ENCODE assay signal across 8 mouse cellular contexts in genomic region chr12:112700522-112700921, GRCm38 (mm10). TPM values are rescaled to one million over a fixed set of nuclear protein-coding genes. Genes with fewer than 3 reads are reported as not detected.
DNase-seq lines count a peak whose midpoint lies in the region; ATAC-seq and TF ChIP-seq lines count a peak whose summit lies in the region.

No protein-coding gene starts in this region.

- no peaks in the 10 kb centered on the region for H3K4me1 ChIP-seq in heart, adult 2 months (ENCODE audit: control insufficient read depth, insufficient read depth, low read length)
- H3K4me1 ChIP-seq in intestine, embryonic 14.5 days (replicated peaks; ENCODE audit: control insufficient read depth, insufficient read depth, low read length): peaks cover 6% of the 10 kb centered on the region; the same call in 1 of the 2 replicates

- TF ChIP-seq CTCF in heart, adult 2 months (IDR thresholded peaks at IDR 0.05): no peak

- H3K27me3 ChIP-seq in heart, adult 2 months (ENCODE audit: control insufficient read depth, insufficient read depth, low read length): no peaks in the 10 kb centered on the region
- peaks cover 9% of the 10 kb centered on the region; the same call in 1 of the 2 replicates for H3K27me3 ChIP-seq in intestine, embryonic 14.5 days (replicated peaks; ENCODE audit: control insufficient read depth, insufficient read depth, low read length)

- intact Hi-C loops in heart, adult 2 months (cut with DNase I): loop anchor here (10.0 kb wide), 1 partner anchor 146 kb away; no protein-coding TSS in a partner anchor
- intact Hi-C loops in heart, postnatal 25 days (cut with DNase I): loop anchor here (10.0 kb wide), 1 partner anchor 146 kb away; no protein-coding TSS in a partner anchor

- TF ChIP-seq POLR2A in heart, adult 2 months (IDR thresholded peaks at IDR 0.05; ENCODE audit: insufficient read depth, low read depth, low read length): no peak

- TF ChIP-seq EP300 in heart, adult 2 months (IDR thresholded peaks at IDR 0.05; ENCODE audit: insufficient read depth, low read depth, low read length): no peak

- no peaks in the 10 kb centered on the region for H3K36me3 ChIP-seq in heart, adult 2 months (ENCODE audit: control insufficient read depth, insufficient read depth, low read length)
- H3K36me3 ChIP-seq in intestine, embryonic 14.5 days (ENCODE audit: control insufficient read depth, insufficient read depth, low read length): no peaks in the 10 kb centered on the region

- DNase-seq in heart, adult 2 months: no peak
- no peak for DNase-seq in heart, postnatal 25 days (ENCODE audit: low spot score)
- DNase-seq in lung, postnatal 10 days: peak; percentile 35
- no peak for DNase-seq in lung, adult 18-20 months
- DNase-seq in intestine, embryonic 14.5 days (ENCODE audit: low spot score): no peak
- DNase-seq in skeletal muscle tissue, adult 2 months (ENCODE audit: low read depth, low spot score): peak; percentile 80
- no peak for DNase-seq in cerebellum, adult 11 months

- no peaks in the 10 kb centered on the region for H3K79me2 ChIP-seq in heart, adult 2 months (replicated peaks; ENCODE audit: control insufficient read depth, insufficient read depth, low read length)

- no peak overlapping the region for H3K27ac ChIP-seq in heart, adult 2 months
- no peak overlapping the region for H3K27ac ChIP-seq in intestine, embryonic 14.5 days (ENCODE audit: low read depth)

- peak overlapping the region; percentile 28 for H3K4me2 ChIP-seq in intestine, embryonic 14.5 days (ENCODE audit: low read length)

- 5% methylated on average over 15 of the region's 15 CpGs for WGBS in heart, adult 2 months
- 9% methylated on average over 15 of the region's 15 CpGs for WGBS in intestine, embryonic 14.5 days

- no peak overlapping the region for H3K4me3 ChIP-seq in heart, adult 2 months
- no peak overlapping the region for H3K4me3 ChIP-seq in intestine, embryonic 14.5 days (ENCODE audit: low read depth, low read length)

- no peaks in the 10 kb centered on the region for H3K9me3 ChIP-seq in intestine, embryonic 14.5 days (ENCODE audit: control insufficient read depth, low read length)

- no peak for ATAC-seq in intestine, embryonic 14.5 days (replicated peaks; ENCODE audit: low FRiP score, low TSS enrichment, low read depth)
- ATAC-seq in megakaryocyte progenitor cell, adult 5-6 weeks (replicated peaks; ENCODE audit: poor library complexity): no peak

- H3K9ac ChIP-seq in heart, adult 2 months (ENCODE audit: low read depth, low read length): 0 out of 2 replicates have a peak overlapping the region, but pooled peaks have one; percentile 15
- H3K9ac ChIP-seq in intestine, embryonic 14.5 days (ENCODE audit: low read length): 0 out of 2 replicates have a peak overlapping the region, but pooled peaks have one; percentile 17

RNA-seq across cellular contexts. Expression of gene Cep170b, which starts 19.7 kb away (rescaled TPM):
- total RNA-seq in heart, adult 2 months (2021): 10 to 100 TPM; 10.8 to 11.5 TPM
- polyA plus RNA-seq in heart, adult 2 months (2012; rRNA removed): 9.6 and 10.7 TPM in 2 replicates
- total RNA-seq in heart, postnatal 25 days (2021): 1 to 10 TPM; 7.7 to 9.8 TPM
- 15.9 and 18.3 TPM in 2 replicates for polyA plus RNA-seq in intestine, embryonic 14.5 days (2014; fragmentation: Nextera tagmentation; extraction: Ambion mirVana)
- total RNA-seq in megakaryocyte progenitor cell, adult 5-6 weeks (2015): 0.59 and 2.1 TPM in 2 replicates
- 1.1 and 4.7 TPM in 2 replicates for total RNA-seq in megakaryocyte progenitor cell, adult 5-6 weeks (2017)

RNA-seq across cellular contexts. Expression of gene Zbtb42, which starts 21.9 kb away (rescaled TPM):
- 1 to 10 TPM; 4.4 to 5.9 TPM for total RNA-seq in heart, adult 2 months (2021)
- 9.5 and 13.6 TPM in 2 replicates for polyA plus RNA-seq in heart, adult 2 months (2012; rRNA removed)
- total RNA-seq in heart, postnatal 25 days (2021): 1 to 10 TPM; 6.4 to 6.7 TPM
- polyA plus RNA-seq in intestine, embryonic 14.5 days (2014; fragmentation: Nextera tagmentation; extraction: Ambion mirVana): 9.4 and 9.8 TPM in 2 replicates
- total RNA-seq in megakaryocyte progenitor cell, adult 5-6 weeks (2015): 1.8 and 2.1 TPM in 2 replicates
- total RNA-seq in megakaryocyte progenitor cell, adult 5-6 weeks (2017): 0.54 and 0.92 TPM in 2 replicates

RNA-seq across cellular contexts. Expression of gene Akt1, which starts 25.8 kb away (rescaled TPM):
- 100 to 1,000 TPM; 189 to 207 TPM for total RNA-seq in heart, adult 2 months (2021)
- polyA plus RNA-seq in heart, adult 2 months (2012; rRNA removed): 148 and 149 TPM in 2 replicates
- 100 to 1,000 TPM; 206 to 215 TPM for total RNA-seq in heart, postnatal 25 days (2021)
- 56.2 and 58.8 TPM in 2 replicates for polyA plus RNA-seq in intestine, embryonic 14.5 days (2014; fragmentation: Nextera tagmentation; extraction: Ambion mirVana)
- total RNA-seq in megakaryocyte progenitor cell, adult 5-6 weeks (2015): 84.3 and 85.6 TPM in 2 replicates
- 74.8 and 96.1 TPM in 2 replicates for total RNA-seq in megakaryocyte progenitor cell, adult 5-6 weeks (2017)

RNA-seq across cellular contexts. Expression of gene Siva1, which starts 56.0 kb away (rescaled TPM):
- 10 to 100 TPM; 32.0 to 38.7 TPM for total RNA-seq in heart, adult 2 months (2021)
- polyA plus RNA-seq in heart, adult 2 months (2012; rRNA removed): 38.4 and 39.4 TPM in 2 replicates
- total RNA-seq in heart, postnatal 25 days (2021): 10 to 100 TPM; 29.5 to 35.7 TPM
- polyA plus RNA-seq in intestine, embryonic 14.5 days (2014; fragmentation: Nextera tagmentation; extraction: Ambion mirVana): 315 and 324 TPM in 2 replicates
- 163 and 168 TPM in 2 replicates for total RNA-seq in megakaryocyte progenitor cell, adult 5-6 weeks (2015)
- total RNA-seq in megakaryocyte progenitor cell, adult 5-6 weeks (2017): 291 and 325 TPM in 2 replicates

RNA-seq across cellular contexts. Expression of gene Pld4, which starts 59.9 kb away (rescaled TPM):
- total RNA-seq in heart, adult 2 months (2021): 1 to 10 TPM; 6.6 to 6.8 TPM
- 17.2 and 23.5 TPM in 2 replicates for polyA plus RNA-seq in heart, adult 2 months (2012; rRNA removed)
- 1 to 10 TPM; 5.6 to 6.9 TPM for total RNA-seq in heart, postnatal 25 days (2021)
- polyA plus RNA-seq in intestine, embryonic 14.5 days (2014; fragmentation: Nextera tagmentation; extraction: Ambion mirVana): 12.6 and 13.0 TPM in 2 replicates
- 26.6 and 48.3 TPM in 2 replicates for total RNA-seq in megakaryocyte progenitor cell, adult 5-6 weeks (2015)
- 16.4 and 26.7 TPM in 2 replicates for total RNA-seq in megakaryocyte progenitor cell, adult 5-6 weeks (2017)

Comparison
In these comparisons a context has a peak if more than half of its experiments do, and no peak if none do; other contexts are left out.
1. DNase-seq: peak in lung, postnatal 10 days (single experiment) and skeletal muscle tissue, adult 2 months (single experiment); none in heart, adult 2 months (0 of 2), heart, postnatal 25 days (single experiment), lung, adult 18-20 months (0 of 2), intestine, embryonic 14.5 days (single experiment) and cerebellum, adult 11 months (single experiment).